Mouse (Mus musculus) olfactory bulb, adult 2 months (tissue): ENCODE results near the gene Sec61b.

Experiments used
- CTCF ChIP-seq: fragments of 200-500 bp; IDR thresholded peaks from 2 replicates; pipeline ENCODE4 v1.5.1; 2012; ENCODE audit warnings: low read depth, mild to moderate bottlenecking, low read length, moderate library complexity; ENCODE audit not compliant: insufficient read depth
- POLR2A ChIP-seq: fragments of 200-500 bp; IDR thresholded peaks from 2 replicates; pipeline ENCODE4 v1.6.1; 2012; ENCODE audit warnings: mild to moderate bottlenecking, low read depth, low read length, moderate library complexity; ENCODE audit not compliant: insufficient read depth

- TF ChIP-seq CTCF (no peak), POLR2A (no peak)
Observed at GRCm38 (mm10) chr4:47493456-47493855, 19.0 kb downstream of the Sec61b start.
